Mouse (Mus musculus): ENCODE results near the gene Ndufa12. TPM values are rescaled to one million over a fixed set of nuclear protein-coding genes. Genes with fewer than 3 reads are reported as not detected.

The Ndufa12 gene
- total and polyA plus RNA-seq, 3 experiments: 137 to 276 TPM; not detected in 1

- H3K36me3 ChIP-seq (ENCODE audit: control insufficient read depth in 1 of 2, insufficient read depth in 2 of 2, low read length in 2 of 2): peaks cover 0 to 3% of the 10 kb centered on the region in 2 experiments; a peak in 1 of 4 replicates
- no peaks in the 10 kb centered on the region for H3K9me3 ChIP-seq (replicated peaks; ENCODE audit: insufficient read depth, low read length)
- H3K4me3 ChIP-seq (ENCODE audit: control insufficient read depth in 1 of 2, insufficient read depth in 1 of 2, low read depth in 2 of 2, low read length in 2 of 2): no peak overlapping the region
- peaks cover 8% of the 10 kb centered on the region; the same call in 1 of the 2 replicates for H3K79me2 ChIP-seq (ENCODE audit: control insufficient read depth, insufficient read depth, low read length, poor library complexity)
- no peak overlapping the region for H3K27ac ChIP-seq (ENCODE audit: control insufficient read depth, low read depth, low read length)
- TF ChIP-seq USF2 (IDR thresholded peaks at IDR 0.05; ENCODE audit: borderline replicate concordance in 1 of 2, insufficient read depth in 1 of 2, low read depth in 1 of 2, low read length in 2 of 2) (no peak), POLR2A (IDR thresholded peaks at IDR 0.05; ENCODE audit: control insufficient read depth in 1 of 2, insufficient read depth in 1 of 2, low read depth in 1 of 2, low read length in 2 of 2, poor library complexity in 1 of 2) (no peak), MXI1 (IDR thresholded peaks at IDR 0.05; ENCODE audit: low read depth, low read length) (no peak), MAX (IDR thresholded peaks at IDR 0.05; ENCODE audit: low read length) (no peak)
- DNase-seq (ENCODE audit: low read depth, low spot score): no peak
- H3K27me3 ChIP-seq (ENCODE audit: control insufficient read depth in 1 of 2, insufficient read depth in 2 of 2, low read length in 2 of 2): no peaks in the 10 kb centered on the region
- H3K9ac ChIP-seq (ENCODE audit: control insufficient read depth, low read depth, low read length, poor library complexity, severe bottlenecking): no peak overlapping the region
- peaks cover 0 to 3% of the 10 kb centered on the region in 2 experiments; a peak in 1 of 4 replicates for H3K4me1 ChIP-seq (ENCODE audit: control insufficient read depth in 1 of 2, insufficient read depth in 2 of 2, low read length in 2 of 2)
Observed at GRCm38 (mm10) chr10:94151488-94151887, 47.0 kb upstream of the Ndufa12 start.

DNA sequence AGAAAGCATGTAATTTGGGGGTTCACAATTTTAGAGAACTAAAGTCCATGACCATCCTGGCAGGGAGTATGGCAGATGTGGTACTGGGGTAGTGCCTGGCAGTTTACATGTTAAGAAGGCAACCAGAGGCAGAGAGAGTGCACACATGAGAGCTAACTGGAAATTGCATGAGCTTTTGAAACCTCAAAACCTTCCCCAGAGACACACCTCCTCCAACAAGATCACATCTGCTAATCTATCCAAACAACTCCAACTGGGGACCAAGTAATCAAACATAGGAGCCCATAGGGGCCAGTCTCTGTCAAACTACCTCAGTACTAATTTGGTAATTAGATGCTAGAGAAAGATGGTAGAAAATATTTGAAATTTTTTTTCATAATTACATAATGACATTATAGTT, 44.7 kb upstream of the Ndufa12 start:
- DNase-seq (ENCODE audit: low read depth, low spot score): no peak
- peaks cover 0 to 1% of the 10 kb centered on the region in 2 experiments; a peak in 1 of 4 replicates for H3K4me1 ChIP-seq (ENCODE audit: control insufficient read depth in 1 of 2, insufficient read depth in 2 of 2, low read length in 2 of 2)
- no peak overlapping the region for H3K4me3 ChIP-seq (ENCODE audit: control insufficient read depth in 1 of 2, insufficient read depth in 1 of 2, low read depth in 2 of 2, low read length in 2 of 2)
- no peak for TF ChIP-seq ZC3H11A (IDR thresholded peaks at IDR 0.05; ENCODE audit: low read depth, low read length)
- TF ChIP-seq POLR2A (IDR thresholded peaks at IDR 0.05; ENCODE audit: control insufficient read depth in 1 of 2, insufficient read depth in 1 of 2, low read depth in 1 of 2, low read length in 2 of 2, poor library complexity in 1 of 2): no peak
- no peak for TF ChIP-seq SMC3 (IDR thresholded peaks at IDR 0.05; ENCODE audit: low read depth, low read length)
- H3K36me3 ChIP-seq (ENCODE audit: control insufficient read depth in 1 of 2, insufficient read depth in 2 of 2, low read length in 2 of 2): peaks cover under 1 to 4% of the 10 kb centered on the region in 2 experiments; a peak in 3 of 4 replicates
- H3K9me3 ChIP-seq (replicated peaks; ENCODE audit: insufficient read depth, low read length): no peaks in the 10 kb centered on the region
- H3K27ac ChIP-seq (ENCODE audit: control insufficient read depth, low read depth, low read length): no peak overlapping the region
- no peaks in the 10 kb centered on the region for H3K27me3 ChIP-seq (ENCODE audit: control insufficient read depth in 1 of 2, insufficient read depth in 2 of 2, low read length in 2 of 2)
- peaks cover 2% of the 10 kb centered on the region; the same call in 1 of the 2 replicates for H3K79me2 ChIP-seq (ENCODE audit: control insufficient read depth, insufficient read depth, low read length, poor library complexity)
- H3K9ac ChIP-seq (ENCODE audit: control insufficient read depth, low read depth, low read length, poor library complexity, severe bottlenecking): no peak overlapping the region

- no peaks in the 10 kb centered on the region for H3K9me3 ChIP-seq (replicated peaks; ENCODE audit: insufficient read depth, low read length)
- H3K36me3 ChIP-seq (ENCODE audit: control insufficient read depth in 1 of 2, insufficient read depth in 2 of 2, low read length in 2 of 2): peaks cover 3 to 4% of the 10 kb centered on the region in 2 experiments
- H3K27me3 ChIP-seq (ENCODE audit: control insufficient read depth in 1 of 2, insufficient read depth in 2 of 2, low read length in 2 of 2): no peaks in the 10 kb centered on the region
- no peaks in the 10 kb centered on the region for H3K79me2 ChIP-seq (ENCODE audit: control insufficient read depth, insufficient read depth, low read length, poor library complexity)
- H3K27ac ChIP-seq (ENCODE audit: control insufficient read depth, low read depth, low read length): no peak overlapping the region
- no peaks in the 10 kb centered on the region; a peak in 1 of 4 replicates for H3K4me1 ChIP-seq (ENCODE audit: control insufficient read depth in 1 of 2, insufficient read depth in 2 of 2, low read length in 2 of 2)
- no peak overlapping the region for H3K4me3 ChIP-seq (ENCODE audit: control insufficient read depth in 1 of 2, insufficient read depth in 1 of 2, low read depth in 2 of 2, low read length in 2 of 2)
- no peak overlapping the region for H3K9ac ChIP-seq (ENCODE audit: control insufficient read depth, low read depth, low read length, poor library complexity, severe bottlenecking)
- TF ChIP-seq ZMIZ1 (IDR thresholded peaks at IDR 0.05; ENCODE audit: low read depth, low read length) (no peak), MYC (IDR thresholded peaks at IDR 0.05; ENCODE audit: low read depth, low read length) (no peak), MXI1 (IDR thresholded peaks at IDR 0.05; ENCODE audit: low read depth, low read length) (no peak), NELFE (IDR thresholded peaks at IDR 0.05; ENCODE audit: low read depth, low read length) (no peak), CHD1 (IDR thresholded peaks at IDR 0.05; ENCODE audit: low read depth, low read length) (no peak)
- no peak for DNase-seq (ENCODE audit: low read depth, low spot score)
Observed at GRCm38 (mm10) chr10:94158962-94159361, 39.6 kb upstream of the Ndufa12 start.

All from MEL (cell line).